Mouse (Mus musculus): ENCODE data around the gene Olfr281. TPM values are rescaled to one million over a fixed set of nuclear protein-coding genes. Genes with fewer than 3 reads are reported as not detected.

The Olfr281 gene
- polyA plus RNA-seq, 1 experiment from 2014 or later, result not detected

DNA sequence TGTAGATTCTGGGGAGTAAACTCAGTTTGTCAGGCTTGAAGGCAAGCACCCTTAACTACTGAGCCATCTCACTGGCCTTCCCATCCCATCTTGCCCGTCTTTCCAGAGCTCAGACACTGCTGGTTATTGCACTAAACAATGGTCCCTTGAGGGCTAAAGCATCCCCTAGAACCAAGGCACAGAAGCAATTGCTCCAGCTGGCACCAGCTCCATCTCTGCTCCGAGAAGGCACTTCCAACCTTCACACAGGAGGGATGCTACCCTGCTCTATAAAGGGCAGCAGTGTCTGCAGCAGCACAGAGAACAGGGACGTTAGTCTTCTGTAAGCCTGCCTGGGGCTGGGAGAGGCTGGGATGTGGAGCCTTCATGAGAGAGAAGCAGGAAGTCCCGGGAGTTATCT, 39.7 kb downstream of the Olfr281 start, which contains the start of gene Olfr279:
Olfr279 (plus strand) TSS at position 301 of the 400 bp plus-strand sequence.
- no peak within 1 kb of the TSS for H3K4me3 ChIP-seq
- no peak for DNase-seq (ENCODE audit: low spot score)
- no peak within 1 kb of the TSS for H3K27ac ChIP-seq (replicated peaks)
- 0 out of 2 replicates have a peak, but pooled peaks cover 4% of the 10 kb centered on the region for H3K9me3 ChIP-seq
- H3K27me3 ChIP-seq (replicated peaks; ENCODE audit: low read depth, poor library complexity, severe bottlenecking), result no peaks in the 10 kb centered on the region
- H3K36me3 ChIP-seq (replicated peaks), result no peaks in the 10 kb centered on the region
- 45% methylated on average over 4 of the region's 4 CpGs for WGBS
- no peaks in the 10 kb centered on the region for H3K4me1 ChIP-seq

- Histone ChIP-seq H3K4me3 (no peak overlapping the region), H3K36me3 (replicated peaks) (no peaks in the 10 kb centered on the region), H3K4me1 (no peaks in the 10 kb centered on the region), H3K27ac (replicated peaks) (no peak overlapping the region), H3K9me3 (no peaks in the 10 kb centered on the region), H3K27me3 (replicated peaks; ENCODE audit: low read depth, poor library complexity, severe bottlenecking) (no peaks in the 10 kb centered on the region)
- WGBS, result 92% methylated on average over 17 of the region's 17 CpGs
- DNase-seq (ENCODE audit: low spot score), result no peak
Measured at GRCm38 (mm10) chr15:98497631-98498030, 45.2 kb downstream of the Olfr281 start.

DNA sequence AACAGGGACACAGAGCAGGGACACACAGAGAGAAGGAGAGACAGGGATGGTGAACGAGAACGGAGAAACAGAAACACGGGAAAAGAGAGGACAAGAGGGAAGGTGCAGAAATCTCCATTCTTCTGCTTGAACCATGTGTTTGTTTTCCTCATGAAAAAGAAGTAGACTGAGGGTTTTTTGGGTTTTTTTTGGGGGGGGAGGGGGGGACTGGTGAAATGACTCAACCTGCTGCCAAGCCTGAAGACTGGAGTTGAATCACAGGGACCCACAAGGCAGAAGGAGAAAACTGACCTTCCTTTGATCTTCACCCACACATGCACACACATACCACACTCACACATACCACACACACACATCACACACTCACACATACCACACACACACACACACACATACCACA, 50.9 kb downstream of the Olfr281 start:
- Histone ChIP-seq H3K9me3 (no peaks in the 10 kb centered on the region), H3K36me3 (replicated peaks) (no peaks in the 10 kb centered on the region), H3K4me1 (peaks cover 6% of the 10 kb centered on the region; the same call in 1 of the 2 replicates), H3K4me3 (no peak overlapping the region), H3K27me3 (replicated peaks; ENCODE audit: low read depth, poor library complexity, severe bottlenecking) (no peaks in the 10 kb centered on the region), H3K27ac (replicated peaks) (no peak overlapping the region)
- 87% methylated on average over 3 of the region's 3 CpGs for WGBS
- DNase-seq (ENCODE audit: low spot score), result no peak

DNA sequence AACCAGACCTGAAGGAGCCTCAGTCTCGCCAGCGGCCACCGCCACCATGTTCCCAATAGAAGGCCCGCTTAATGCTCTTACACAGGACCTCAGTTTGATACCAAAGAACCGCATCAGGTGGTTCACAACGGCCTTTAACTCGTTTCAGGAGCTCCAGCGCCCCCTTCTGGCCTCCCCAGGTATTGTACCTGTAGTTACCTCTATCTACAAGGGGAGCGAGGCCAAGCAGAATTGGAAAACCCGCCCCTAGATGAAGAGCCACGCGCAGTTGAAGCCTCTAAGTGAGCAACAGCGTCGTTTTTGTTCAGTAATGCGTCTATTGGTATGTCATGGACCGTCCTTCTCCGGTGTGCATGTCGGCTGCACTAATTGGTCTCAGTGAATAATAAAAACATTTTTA, 52.1 kb downstream of the Olfr281 start:
- 11% methylated on average over 18 of the region's 18 CpGs for WGBS
- DNase-seq (ENCODE audit: low spot score), result peak; percentile 82
- Histone ChIP-seq H3K4me1 (peaks cover 6% of the 10 kb centered on the region; the same call in 1 of the 2 replicates), H3K9me3 (no peaks in the 10 kb centered on the region), H3K27me3 (replicated peaks; ENCODE audit: low read depth, poor library complexity, severe bottlenecking) (no peaks in the 10 kb centered on the region), H3K4me3 (no peak overlapping the region), H3K36me3 (replicated peaks) (no peaks in the 10 kb centered on the region), H3K27ac (replicated peaks) (no peak overlapping the region)

GRCm38 (mm10) chr15:98506253-98506957, 54.0 kb downstream of the Olfr281 start:
- 85% methylated on average over 9 of the region's 9 CpGs for WGBS
- Histone ChIP-seq H3K27me3 (replicated peaks; ENCODE audit: low read depth, poor library complexity, severe bottlenecking) (no peaks in the 10 kb centered on the region), H3K36me3 (replicated peaks) (no peaks in the 10 kb centered on the region), H3K9me3 (no peaks in the 10 kb centered on the region), H3K4me3 (no peak overlapping the region), H3K4me1 (peaks cover 16% of the 10 kb centered on the region), H3K27ac (replicated peaks) (no peak overlapping the region)
- DNase-seq (ENCODE audit: low spot score), result no peak

DNA sequence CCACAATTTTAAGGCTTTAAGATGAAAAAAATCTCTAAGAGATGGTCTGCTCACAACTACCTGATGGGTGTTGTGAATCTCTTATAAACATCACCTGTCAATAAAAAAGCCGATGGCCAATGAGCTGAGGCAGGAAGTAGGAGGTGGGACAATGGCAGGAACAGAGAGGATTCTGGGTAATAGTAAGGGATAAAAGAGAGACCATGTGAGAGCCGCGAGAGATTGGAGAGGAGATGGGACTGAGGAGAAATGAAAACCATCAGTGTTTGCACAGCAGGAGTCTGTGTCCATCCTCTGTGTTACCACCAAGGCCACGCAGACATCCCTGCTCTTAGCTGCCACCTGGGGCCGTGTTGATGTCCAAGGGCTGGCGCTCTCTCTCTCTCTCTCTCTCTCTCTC, 54.9 kb downstream of the Olfr281 start:
- 89% methylated on average over 6 of the region's 6 CpGs for WGBS
- Histone ChIP-seq H3K36me3 (replicated peaks) (no peaks in the 10 kb centered on the region), H3K9me3 (no peaks in the 10 kb centered on the region), H3K27ac (replicated peaks) (no peak overlapping the region), H3K27me3 (replicated peaks; ENCODE audit: low read depth, poor library complexity, severe bottlenecking) (no peaks in the 10 kb centered on the region), H3K4me1 (peaks cover 16% of the 10 kb centered on the region), H3K4me3 (no peak overlapping the region)
- no peak for DNase-seq (ENCODE audit: low spot score)

DNA sequence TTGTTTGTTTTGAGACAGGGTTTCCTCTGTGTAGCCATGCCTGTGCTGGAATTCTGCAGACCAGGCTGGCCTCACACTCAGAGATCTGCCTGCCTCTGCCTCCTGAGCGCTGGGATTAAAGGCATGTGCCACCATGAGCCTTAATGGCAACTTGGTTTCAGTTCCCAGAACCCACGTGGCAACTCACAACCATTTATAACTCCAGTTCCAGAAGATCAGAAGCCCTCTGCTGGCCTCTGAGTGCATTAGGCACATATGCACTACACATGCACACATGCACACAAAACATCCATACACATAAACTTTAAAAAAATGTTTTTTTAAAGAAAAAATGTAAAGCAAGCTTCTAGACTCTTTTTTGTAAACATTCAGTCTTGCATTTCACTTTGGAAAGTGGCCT, 57.0 kb downstream of the Olfr281 start:
- H3K27me3 ChIP-seq (replicated peaks; ENCODE audit: low read depth, poor library complexity, severe bottlenecking), result no peaks in the 10 kb centered on the region
- no peak overlapping the region for H3K27ac ChIP-seq (replicated peaks)
- H3K9me3 ChIP-seq, result no peaks in the 10 kb centered on the region
- no peak for DNase-seq (ENCODE audit: low spot score)
- WGBS, result 58% methylated on average over 2 of the region's 2 CpGs
- H3K36me3 ChIP-seq (replicated peaks), result no peaks in the 10 kb centered on the region
- no peak overlapping the region for H3K4me3 ChIP-seq
- H3K4me1 ChIP-seq, result peaks cover 23% of the 10 kb centered on the region

Other genes with a start within 250 kb of the Olfr281 start
- gene Gm44579, start 231.6 kb upstream of the Olfr281 start, polyA plus RNA-seq (2016; fragmentation: Nextera tagmentation; extraction: Ambion mirVana), result not detected in 2 replicates
- not detected in 2 replicates for gene Olfr287, start 231.5 kb upstream of the Olfr281 start, polyA plus RNA-seq (2016; fragmentation: Nextera tagmentation; extraction: Ambion mirVana)
- not detected in 2 replicates for gene Olfr286, start 218.1 kb upstream of the Olfr281 start, polyA plus RNA-seq (2016; fragmentation: Nextera tagmentation; extraction: Ambion mirVana)
- not detected in 2 replicates for gene H1fnt, start 195.3 kb upstream of the Olfr281 start, polyA plus RNA-seq (2016; fragmentation: Nextera tagmentation; extraction: Ambion mirVana)
- 0.44 and 0.52 TPM in 2 replicates for gene Zfp641, start 156.4 kb upstream of the Olfr281 start, polyA plus RNA-seq (2016; fragmentation: Nextera tagmentation; extraction: Ambion mirVana)
- gene Olfr285, start 135.2 kb upstream of the Olfr281 start, polyA plus RNA-seq (2016; fragmentation: Nextera tagmentation; extraction: Ambion mirVana), result not detected in 2 replicates
- gene Olfr284, start 111.6 kb upstream of the Olfr281 start, polyA plus RNA-seq (2016; fragmentation: Nextera tagmentation; extraction: Ambion mirVana), result not detected in 2 replicates
- gene Olfr283, start 71.6 kb upstream of the Olfr281 start, polyA plus RNA-seq (2016; fragmentation: Nextera tagmentation; extraction: Ambion mirVana), result not detected in 2 replicates
- not detected in 2 replicates for gene Olfr282, start 21.4 kb upstream of the Olfr281 start, polyA plus RNA-seq (2016; fragmentation: Nextera tagmentation; extraction: Ambion mirVana)
- gene OR5BS1P, start 17.3 kb downstream of the Olfr281 start, polyA plus RNA-seq (2016; fragmentation: Nextera tagmentation; extraction: Ambion mirVana), result not detected in 2 replicates
- 0.20 and 0.26 TPM in 2 replicates for gene Lalba, start 30.1 kb downstream of the Olfr281 start, polyA plus RNA-seq (2016; fragmentation: Nextera tagmentation; extraction: Ambion mirVana)
- not detected in 2 replicates for gene Olfr279, start 39.8 kb downstream of the Olfr281 start, polyA plus RNA-seq (2016; fragmentation: Nextera tagmentation; extraction: Ambion mirVana)
- gene Kansl2, start 81.7 kb downstream of the Olfr281 start, polyA plus RNA-seq (2016; fragmentation: Nextera tagmentation; extraction: Ambion mirVana), result 151 and 152 TPM in 2 replicates
- 64.5 and 64.6 TPM in 2 replicates for gene Ccnt1, start 118.3 kb downstream of the Olfr281 start, polyA plus RNA-seq (2016; fragmentation: Nextera tagmentation; extraction: Ambion mirVana)
- gene 4930415O20Rik, start 118.4 kb downstream of the Olfr281 start, polyA plus RNA-seq (2016; fragmentation: Nextera tagmentation; extraction: Ambion mirVana), result 0.39 TPM in 1 of 2 replicates, not detected in the other
- 11.6 and 14.0 TPM in 2 replicates for gene Adcy6, start 157.5 kb downstream of the Olfr281 start, polyA plus RNA-seq (2016; fragmentation: Nextera tagmentation; extraction: Ambion mirVana)
- gene Cacnb3, start 178.3 kb downstream of the Olfr281 start, polyA plus RNA-seq (2016; fragmentation: Nextera tagmentation; extraction: Ambion mirVana), result 32.3 and 37.0 TPM in 2 replicates
- 31.2 and 32.1 TPM in 2 replicates for gene Ddx23, start 210.3 kb downstream of the Olfr281 start, polyA plus RNA-seq (2016; fragmentation: Nextera tagmentation; extraction: Ambion mirVana)
- gene Rnd1, start 224.9 kb downstream of the Olfr281 start, polyA plus RNA-seq (2016; fragmentation: Nextera tagmentation; extraction: Ambion mirVana), result 0.88 and 1.5 TPM in 2 replicates